Mouse (Mus musculus) erythroblast, embryonic 14.5 days (primary cell): ENCODE data around the gene Setdb1.

Experiments
- GATA1 ChIP-seq: IDR thresholded peaks from 2 replicates; pipeline ENCODE4 v1.6.1; 2012; ENCODE audit warnings: low read length, inconsistent platforms, mixed read lengths
- TAL1 ChIP-seq: IDR thresholded peaks from 3 replicates; pipeline ENCODE4 v1.6.1; 2012; ENCODE audit warnings: low read length, inconsistent platforms, mixed read lengths

DNA sequence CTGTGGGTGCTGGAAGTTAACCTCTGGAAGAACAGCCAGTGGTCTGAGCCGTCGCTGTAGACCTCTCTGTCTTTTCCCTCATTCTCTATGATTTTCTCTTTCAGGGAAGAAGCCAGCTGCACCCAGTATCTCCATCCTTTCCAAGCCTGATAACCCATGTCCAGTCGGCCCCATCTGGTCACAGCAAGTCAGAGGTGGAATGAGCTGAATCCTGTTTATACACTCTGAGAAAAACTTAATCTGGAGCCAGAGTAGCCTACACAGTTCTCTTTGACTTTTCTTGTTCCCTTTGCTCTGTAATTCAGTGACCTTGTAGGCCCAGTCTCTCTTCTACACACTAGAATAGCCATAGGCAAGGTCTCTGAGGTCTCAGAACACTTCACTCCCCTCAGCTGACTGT is 69.5 kb downstream of the Setdb1 start:
- TF ChIP-seq GATA1: no peak
- TF ChIP-seq TAL1: no peak
